Mouse (Mus musculus) lung, postnatal 0 days (tissue): ENCODE measurements around the gene Slc4a1. TPM values are rescaled to one million over a fixed set of nuclear protein-coding genes. Genes with fewer than 3 reads are reported as not detected.

Experiments used
- ATAC-seq: fragments of 200-750 bp; cut with Nextera tagmentation; 2 replicates; pipeline ENCODE4 v1.8.0; 2017; ENCODE audit warnings: moderate library complexity
- DNase-seq: peaks from one replicate; pipeline ENCODE4 v3.0.0-alpha.2; 2016; ENCODE audit warnings: low spot score
- H3K27ac ChIP-seq: fragments of 300-500 bp; sonication (generic); 2 replicates; pipeline ENCODE4 v1.5.1; 2014; ENCODE audit warnings: antibody characterized with exemption, mild to moderate bottlenecking, low read length, mixed read lengths
- H3K27me3 ChIP-seq: fragments of 300-500 bp; sonication (generic); replicated peaks from 2 replicates; pipeline ENCODE4 v1.6.1; 2014; ENCODE audit warnings: low read length, mixed read lengths; ENCODE audit not compliant: insufficient read depth
- H3K36me3 ChIP-seq: fragments of 300-500 bp; sonication (generic); 2 replicates; pipeline ENCODE4 v1.6.1; 2014; ENCODE audit warnings: low read length, mixed read lengths; ENCODE audit not compliant: insufficient read depth
- H3K4me1 ChIP-seq: fragments of 300-500 bp; sonication (generic); 2 replicates; pipeline ENCODE4 v1.6.1; 2014; ENCODE audit warnings: antibody characterized with exemption, low read depth, low read length, mixed read lengths; ENCODE audit not compliant: insufficient read depth
- H3K4me2 ChIP-seq: fragments of 300-500 bp; sonication (generic); replicated peaks from 2 replicates; pipeline ENCODE4 v1.6.1; 2014; ENCODE audit warnings: low read depth, mild to moderate bottlenecking, low read length, moderate library complexity, mixed read lengths
- H3K4me3 ChIP-seq: fragments of 300-500 bp; sonication (generic); 2 replicates; pipeline ENCODE4 v1.5.1; 2014; ENCODE audit warnings: low read depth, low read length
- H3K9ac ChIP-seq: fragments of 300-500 bp; sonication (generic); replicated peaks from 2 replicates; pipeline ENCODE4 v1.6.1; 2014; ENCODE audit warnings: low read depth, mild to moderate bottlenecking
- H3K9me3 ChIP-seq: fragments of 300-500 bp; sonication (generic); 2 replicates; pipeline ENCODE4 v1.6.1; 2016; ENCODE audit warnings: low read length, mixed read lengths
- CTCF ChIP-seq: IDR thresholded peaks from 2 replicates; pipeline ENCODE4 v1.5.1; 2016; ENCODE audit warnings: antibody characterized with exemption, mild to moderate bottlenecking
- EP300 ChIP-seq: IDR thresholded peaks from 2 replicates; pipeline ENCODE4 v1.6.1; 2016; ENCODE audit warnings: antibody characterized with exemption, mild to moderate bottlenecking, control low read depth
- WGBS: fragments of 180-500 bp; shearing (Covaris S2); extraction: QIAGEN DNeasy Blood & Tissue Kit; methylation state at CpG from one replicate; pipeline ENCODE4 v1.1.7; 2014; 5-methylcytosine and 5-hydroxymethylcytosine counted together
- polyA plus RNA-seq: library from polyadenylated mRNA; unstranded; fragments of >200 nt; fragmentation: Nextera tagmentation; extraction: Ambion mirVana; gene quantifications from 2 replicates; pipeline ENCODE4 v1.2.1, GENCODE M21; 2015

The Slc4a1 gene
- polyA plus RNA-seq, 1 experiment from 2014 or later: 9.8 TPM

- no peak for ATAC-seq
- WGBS: 12% methylated on average over 14 of the region's 14 CpGs
Measured at GRCm38 (mm10) chr11:102315690-102316571, 50.1 kb downstream of the Slc4a1 start.

GRCm38 (mm10) chr11:102314321-102314720, 51.7 kb downstream of the Slc4a1 start:
- ATAC-seq: no peak
- H3K4me1 ChIP-seq: peaks cover 6% of the 10 kb centered on the region
- no peak overlapping the region for H3K4me2 ChIP-seq
- no peak overlapping the region for H3K9ac ChIP-seq
- TF ChIP-seq EP300 (no peak), CTCF (no peak)
- H3K36me3 ChIP-seq: peaks cover 18% of the 10 kb centered on the region; the same call in 1 of the 2 replicates
- WGBS: 82% methylated on average over 12 of the region's 12 CpGs
- H3K27ac ChIP-seq: no peak overlapping the region
- no peak overlapping the region for H3K4me3 ChIP-seq
- H3K9me3 ChIP-seq: no peaks in the 10 kb centered on the region
- no peak for DNase-seq
- H3K27me3 ChIP-seq: no peaks in the 10 kb centered on the region

More at GRCm38 (mm10) chr11:102315690-102316571, 50.1 kb downstream of the Slc4a1 start:
- H3K4me1 ChIP-seq: peaks cover 3% of the 10 kb centered on the region; the same call in 1 of the 2 replicates
- H3K27ac ChIP-seq: peak overlapping the region; percentile 58; the same call in 1 of the 2 replicates
- H3K36me3 ChIP-seq: peaks cover 18% of the 10 kb centered on the region; the same call in 1 of the 2 replicates
- peak overlapping the region; percentile 99 for H3K4me3 ChIP-seq
- DNase-seq: no peak
- TF ChIP-seq EP300 (no peak), CTCF (no peak)
- H3K27me3 ChIP-seq: no peaks in the 10 kb centered on the region
- H3K9me3 ChIP-seq: no peaks in the 10 kb centered on the region
- no peak overlapping the region for H3K9ac ChIP-seq
- peak overlapping the region; percentile 69 for H3K4me2 ChIP-seq

- Histone ChIP-seq H3K4me3 (no peak overlapping the region), H3K27me3 (no peaks in the 10 kb centered on the region), H3K9ac (no peak overlapping the region), H3K4me1 (peaks cover 11% of the 10 kb centered on the region), H3K9me3 (no peaks in the 10 kb centered on the region), H3K27ac (no peak overlapping the region), H3K36me3 (peaks cover 22% of the 10 kb centered on the region; the same call in 1 of the 2 replicates), H3K4me2 (no peak overlapping the region)
- 80% methylated on average over 6 of the region's 6 CpGs for WGBS
- DNase-seq (no peak), ATAC-seq (no peak)
- TF ChIP-seq EP300 (no peak), CTCF (no peak)
Measured at GRCm38 (mm10) chr11:102312586-102312985, 53.4 kb downstream of the Slc4a1 start.

- no peak overlapping the region for H3K4me2 ChIP-seq
- H3K9me3 ChIP-seq: no peaks in the 10 kb centered on the region
- H3K4me1 ChIP-seq: peaks cover 11% of the 10 kb centered on the region
- H3K9ac ChIP-seq: no peak overlapping the region
- no peaks in the 10 kb centered on the region for H3K27me3 ChIP-seq
- no peak for TF ChIP-seq EP300
- no peak for TF ChIP-seq CTCF
- H3K27ac ChIP-seq: no peak overlapping the region
- 90% methylated on average over 4 of the region's 4 CpGs for WGBS
- no peak for ATAC-seq
- no peak for DNase-seq
- H3K36me3 ChIP-seq: peaks cover 26% of the 10 kb centered on the region; the same call in 1 of the 2 replicates
- H3K4me3 ChIP-seq: no peak overlapping the region
Measured at GRCm38 (mm10) chr11:102311966-102312365, 54.0 kb downstream of the Slc4a1 start.

- Histone ChIP-seq H3K36me3 (peaks cover 35% of the 10 kb centered on the region; the same call in 1 of the 2 replicates), H3K4me2 (0 out of 2 replicates have a peak overlapping the region, but pooled peaks have one; percentile 11), H3K9ac (no peak overlapping the region), H3K9me3 (no peaks in the 10 kb centered on the region), H3K4me3 (no peak overlapping the region), H3K27me3 (no peaks in the 10 kb centered on the region), H3K27ac (no peak overlapping the region), H3K4me1 (peaks cover 11% of the 10 kb centered on the region)
- 48% methylated on average over 36 of the region's 38 CpGs for WGBS
- no peak for DNase-seq
- no peak for TF ChIP-seq EP300
- ATAC-seq: no peak
Measured at GRCm38 (mm10) chr11:102310768-102311695, 55.0 kb downstream of the Slc4a1 start.
